Mouse (Mus musculus) thymus, adult 18-20 months (tissue): ENCODE data around the gene Mycl.

Source experiments
- DNase-seq, 2 experiments: peaks; one replicate each; pipeline ENCODE4 v3.0.0; 2022; ENCODE audit warnings: mixed read lengths in 2 of 2

The Mycl gene

GRCm38 (mm10) chr4:123021591-123021990 lies 26.1 kb downstream of the Mycl start:
- DNase-seq: no peak

- DNase-seq: no peak
Measured at GRCm38 (mm10) chr4:123022896-123023295, 27.4 kb downstream of the Mycl start.

GRCm38 (mm10) chr4:123025418-123025817 lies 30.0 kb downstream of the Mycl start:
- no peak for DNase-seq

- DNase-seq: no peak
Measured at GRCm38 (mm10) chr4:123026161-123026560, 30.7 kb downstream of the Mycl start.

- no peak for DNase-seq
Measured at GRCm38 (mm10) chr4:123026597-123026996, 31.1 kb downstream of the Mycl start.

GRCm38 (mm10) chr4:123034841-123035240 lies 39.4 kb downstream of the Mycl start:
- DNase-seq: no peak

- DNase-seq: no peak
Measured at GRCm38 (mm10) chr4:123035636-123036035, 40.2 kb downstream of the Mycl start.

GRCm38 (mm10) chr4:123036710-123037109 lies 41.3 kb downstream of the Mycl start:
- DNase-seq: no peak

GRCm38 (mm10) chr4:123041131-123041530 lies 45.7 kb downstream of the Mycl start:
- DNase-seq: no peak

- DNase-seq: no peak
Measured at GRCm38 (mm10) chr4:123043858-123044257, 48.4 kb downstream of the Mycl start.

- DNase-seq: no peak
Measured at GRCm38 (mm10) chr4:123044842-123045241, 49.4 kb downstream of the Mycl start.

GRCm38 (mm10) chr4:123046300-123046699 lies 50.8 kb downstream of the Mycl start:
- DNase-seq: no peak

GRCm38 (mm10) chr4:123050681-123051211 lies 55.3 kb downstream of the Mycl start:
- peak; percentile 22 to 39 for DNase-seq
